Mouse (Mus musculus): ENCODE data around the gene Trp53rka.

GRCm38 (mm10) chr2:165533789-165534188 lies 40.7 kb upstream of the Trp53rka start:
- TF ChIP-seq CTCF (IDR thresholded peaks at IDR 0.05; ENCODE audit: extremely low read depth, insufficient read length, insufficient replicate concordance, low read depth, low read length) (no peak), POLR2A (IDR thresholded peaks at IDR 0.05; ENCODE audit: low read depth, low read length) (no peak)
